Mouse (Mus musculus): ENCODE measurements at regions not wholly inside any gene's neighbourhood (a gene's known extent, or its start where the extent isn't known, plus 50 kb on each side); places are given as distances from the start of the nearest gene placed in this dataset.

DNA sequence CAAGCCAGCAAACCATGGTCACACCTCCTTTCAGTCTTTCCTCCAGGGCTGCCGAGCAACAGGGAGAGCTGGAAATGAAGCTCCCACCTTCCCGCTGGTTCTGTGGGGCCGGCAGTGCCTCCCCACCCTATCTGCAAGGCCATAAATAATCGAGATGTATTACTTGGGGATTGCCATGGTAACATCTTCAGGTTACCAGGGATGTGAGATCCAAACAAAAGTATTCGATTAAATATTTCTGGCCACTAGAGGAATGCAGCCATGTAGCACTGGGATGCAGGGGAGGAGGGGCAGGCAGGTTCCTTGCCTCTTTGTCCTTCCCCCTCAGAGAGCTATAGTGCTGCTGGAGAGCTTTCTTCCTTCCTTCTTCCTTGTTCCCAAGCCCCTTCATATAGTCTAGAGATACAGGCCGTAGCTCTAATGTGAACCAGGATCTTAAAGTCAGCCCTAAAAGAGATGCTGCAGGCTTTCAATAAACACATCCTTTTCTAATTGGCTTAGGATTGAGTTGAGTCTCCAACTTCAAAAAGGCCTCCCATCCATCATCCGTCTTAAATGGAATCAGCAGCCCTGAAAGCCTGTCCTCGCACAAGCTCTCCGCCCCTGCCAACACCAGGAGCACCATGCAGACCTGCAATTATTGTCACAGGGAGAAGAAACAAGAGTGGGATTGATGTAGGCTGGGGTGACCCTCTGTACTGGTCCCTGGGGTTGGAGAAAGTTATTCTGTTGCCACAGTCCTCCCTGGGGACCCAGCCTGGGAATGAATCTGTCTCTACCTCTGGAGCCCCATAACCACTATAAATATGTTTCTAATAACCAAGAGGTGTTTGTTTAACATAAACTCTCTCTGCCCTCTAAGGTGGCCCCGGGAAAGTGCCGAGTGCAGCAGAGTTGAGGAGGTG lies 290.6 kb upstream of the 4931429L15Rik start:
- DNase-seq: no peak

DNA sequence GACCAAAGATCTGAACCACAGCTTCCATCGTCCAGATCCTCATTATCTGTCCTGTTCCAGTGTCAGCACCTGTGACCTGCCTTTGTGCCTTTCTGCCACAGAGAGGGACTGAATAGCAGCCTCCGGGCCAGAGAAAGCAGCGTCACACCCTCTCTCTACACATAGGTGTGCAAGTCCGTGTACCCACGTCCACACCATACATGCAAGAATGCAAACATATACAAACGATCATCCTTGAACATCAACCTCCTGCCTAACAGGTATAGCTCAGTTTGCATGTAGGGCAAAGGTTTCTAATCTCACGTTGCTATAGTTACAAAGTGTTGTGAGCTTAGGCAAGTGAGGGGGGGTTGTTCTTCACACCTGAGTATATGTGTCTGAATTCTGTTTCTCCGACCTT lies 288.9 kb upstream of the 4931429L15Rik start:
- no peak for DNase-seq

DNA sequence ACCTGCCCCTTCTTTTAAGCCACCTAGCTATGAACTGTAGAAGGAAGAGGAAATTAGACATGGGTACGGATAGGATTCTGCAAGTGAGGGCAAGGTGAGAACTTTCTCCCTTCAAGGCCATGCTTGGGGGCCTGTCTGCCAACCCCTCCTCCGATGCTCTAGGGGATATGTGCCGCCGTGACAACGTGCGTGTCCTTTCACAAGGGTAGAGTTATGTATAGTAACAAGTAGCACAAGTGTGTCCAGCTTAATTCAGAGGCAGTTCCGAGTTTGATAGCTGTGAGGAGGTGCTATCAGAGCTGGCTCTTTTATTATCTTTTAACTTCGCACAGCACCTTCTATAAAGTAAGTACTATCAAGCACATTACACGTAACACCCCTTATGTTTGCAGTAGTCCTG lies 281.0 kb upstream of the 4931429L15Rik start:
- DNase-seq: no peak

DNA sequence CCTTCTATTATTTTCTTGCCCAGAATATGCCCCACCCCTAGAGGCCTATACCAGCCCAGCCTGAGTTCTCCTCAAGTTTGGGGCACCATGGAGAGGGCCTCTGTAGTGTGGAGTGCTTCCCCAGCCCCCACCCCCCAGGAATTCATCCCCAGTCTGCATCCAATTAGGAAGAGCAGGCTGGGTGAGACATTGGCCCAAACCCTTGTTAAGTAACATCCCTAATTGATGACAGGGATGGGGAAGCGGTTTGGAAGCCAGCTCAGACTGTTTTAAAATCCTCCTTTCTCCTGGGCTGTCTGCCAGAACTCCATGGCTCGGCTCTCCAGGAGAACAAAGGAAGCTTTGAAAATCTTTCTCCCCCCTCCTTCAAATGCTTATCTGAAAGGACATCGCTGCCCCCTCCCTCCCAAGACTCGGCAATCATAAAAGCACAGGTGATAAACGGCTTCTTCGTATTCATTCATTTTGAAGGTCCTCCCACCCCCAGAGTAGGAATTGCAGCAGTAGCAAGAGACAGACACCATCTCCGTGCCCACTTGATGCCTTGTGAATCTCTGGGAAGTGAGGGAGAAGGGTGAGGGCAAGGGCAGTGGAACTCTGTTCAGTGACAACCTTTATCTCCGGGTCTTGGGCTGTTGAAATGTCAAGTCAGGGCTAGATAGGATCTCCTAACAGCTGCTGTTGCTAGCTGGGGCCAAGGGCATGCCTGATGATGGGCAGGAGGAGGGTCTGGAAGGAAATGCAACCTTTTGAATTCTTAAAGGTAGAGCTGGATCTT lies 280.3 kb upstream of the 4931429L15Rik start:
- DNase-seq: no peak

DNA sequence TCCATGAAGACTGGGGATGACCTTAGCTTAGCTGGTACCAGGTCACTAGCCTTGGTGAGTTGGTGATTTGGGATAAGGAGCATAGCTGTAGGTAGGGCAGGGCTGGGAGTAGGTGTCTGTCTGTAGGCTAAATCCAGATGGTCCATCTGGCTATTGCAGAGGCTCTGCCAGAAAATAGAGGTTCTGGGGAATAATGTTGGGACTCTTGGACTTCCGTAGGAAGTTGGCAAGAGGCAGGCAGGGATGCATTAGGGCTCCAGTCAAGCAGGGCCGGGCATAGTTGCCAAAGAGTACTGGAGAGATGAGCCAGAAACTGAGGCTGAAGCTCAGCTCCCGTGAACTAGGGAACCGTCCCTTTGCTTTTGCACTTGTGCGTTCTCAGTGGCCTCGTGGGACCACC lies 278.7 kb upstream of the 4931429L15Rik start:
- DNase-seq: no peak

DNA sequence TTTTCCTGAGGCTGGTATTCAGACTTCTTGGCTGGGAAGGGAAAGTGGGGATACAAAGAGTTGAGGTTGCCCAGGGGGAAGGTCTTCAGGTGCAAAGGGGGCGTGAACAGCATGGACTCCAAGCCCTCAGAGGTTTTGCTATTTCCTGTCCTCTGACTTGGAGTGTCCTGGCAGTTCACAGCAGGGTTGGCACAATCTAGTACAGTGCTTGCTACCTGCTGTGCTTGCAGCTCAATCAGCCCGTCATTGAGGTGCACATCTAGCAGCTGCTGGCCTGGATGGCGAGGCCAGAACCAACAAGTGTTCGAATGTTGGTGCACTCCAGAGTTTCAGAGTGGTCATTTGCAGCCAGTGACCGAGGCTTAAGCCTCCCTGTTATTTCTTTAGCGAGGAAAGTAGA lies 273.7 kb upstream of the 4931429L15Rik start:
- DNase-seq: no peak

DNA sequence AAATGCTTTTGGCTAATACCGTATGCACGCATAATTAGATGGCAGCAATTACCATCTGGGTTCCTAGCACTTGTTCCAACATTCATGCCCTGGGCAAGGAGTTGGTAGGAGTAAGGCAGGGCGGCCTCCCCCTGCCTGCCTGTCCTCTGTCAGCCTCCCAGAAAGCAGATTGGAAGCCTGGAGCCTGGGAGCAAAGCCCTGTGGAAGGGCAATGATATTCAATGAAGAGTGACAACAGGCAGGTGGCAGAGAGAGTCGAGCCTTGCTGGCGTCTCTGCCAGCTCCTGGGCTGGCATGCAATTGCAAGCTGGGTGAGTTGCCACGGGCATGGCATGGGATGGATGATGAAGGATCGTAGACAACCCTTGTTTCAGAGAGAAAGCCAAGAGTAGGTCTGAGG lies 273.1 kb upstream of the 4931429L15Rik start:
- DNase-seq: no peak

DNA sequence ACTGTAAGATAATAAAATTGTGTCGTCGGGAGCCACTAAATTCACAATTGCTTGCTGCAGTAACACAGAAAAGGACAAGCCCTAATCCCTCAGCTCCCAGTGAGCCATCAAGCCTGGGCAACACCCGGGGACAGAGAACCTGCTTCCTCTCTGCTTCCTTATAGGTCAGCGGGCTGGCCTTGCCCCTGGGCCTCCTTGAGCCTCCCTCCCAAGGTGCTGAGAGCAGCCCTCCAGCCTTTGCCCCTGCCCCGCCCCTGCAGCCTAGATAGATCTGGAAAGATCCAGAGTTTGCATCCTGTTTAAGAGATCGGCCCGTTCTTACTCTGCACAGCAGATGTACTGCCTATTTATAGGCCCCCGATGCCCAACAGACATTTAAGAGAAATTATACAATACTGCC lies 267.0 kb upstream of the 4931429L15Rik start:
- no peak for DNase-seq

DNA sequence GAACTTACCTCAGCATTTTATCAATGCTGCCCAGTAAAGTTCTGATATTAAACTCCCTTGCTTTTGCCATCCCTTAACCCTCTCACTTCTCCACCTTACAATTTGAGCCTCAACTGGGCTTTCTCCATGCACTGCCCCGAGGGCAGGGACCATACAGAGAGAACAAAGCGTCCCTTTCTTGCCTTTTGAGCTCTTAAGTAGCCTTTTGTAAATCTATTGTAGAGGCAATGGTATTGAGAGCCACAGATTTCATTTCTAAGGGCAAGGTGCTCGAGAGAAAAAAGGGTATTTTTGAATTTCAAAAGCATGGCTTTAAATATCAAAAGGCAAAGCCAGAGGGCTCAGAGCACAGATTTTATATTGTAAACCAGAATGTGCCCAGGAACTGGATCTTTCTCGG lies 262.1 kb upstream of the 4931429L15Rik start:
- no peak for DNase-seq

DNA sequence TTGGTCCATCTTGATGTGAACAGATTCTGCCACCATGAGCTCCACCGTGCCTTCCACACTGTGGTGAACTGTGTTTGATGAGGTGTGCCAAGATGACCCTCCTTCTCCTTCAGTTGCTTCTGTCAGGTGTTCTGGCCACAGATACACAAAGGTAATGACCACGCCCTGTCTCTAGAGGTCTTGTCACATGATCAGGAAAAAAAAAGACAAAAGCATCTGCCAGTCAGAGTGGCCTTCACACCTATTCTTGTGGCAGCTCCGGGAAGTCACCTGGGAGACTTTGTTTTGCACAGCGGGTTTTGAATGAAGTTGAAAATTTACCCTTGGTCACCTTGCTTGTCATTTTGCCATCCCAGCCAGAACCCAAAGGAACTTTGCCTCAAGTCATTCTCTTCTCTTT lies 242.5 kb upstream of the 4931429L15Rik start:
- no peak for DNase-seq

DNA sequence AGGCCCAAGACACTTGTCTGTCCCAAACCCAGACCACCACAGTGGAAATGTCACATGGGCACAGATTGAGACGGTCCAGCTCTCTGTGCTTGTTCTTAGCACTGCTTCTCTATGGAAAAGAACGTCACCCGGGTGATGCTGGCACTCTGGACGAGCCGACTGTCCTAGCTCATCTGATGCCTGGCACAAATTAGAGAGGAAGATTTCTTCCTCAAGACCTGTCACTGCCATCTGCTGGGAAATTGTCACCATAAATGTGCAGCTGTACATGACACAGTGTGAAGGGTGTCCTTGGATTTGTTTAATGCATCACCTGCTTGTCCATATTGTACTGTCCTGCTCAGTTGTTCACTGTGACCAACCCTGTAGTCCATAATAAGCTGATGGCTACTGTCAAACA lies 238.7 kb upstream of the 4931429L15Rik start:
- DNase-seq: no peak

DNA sequence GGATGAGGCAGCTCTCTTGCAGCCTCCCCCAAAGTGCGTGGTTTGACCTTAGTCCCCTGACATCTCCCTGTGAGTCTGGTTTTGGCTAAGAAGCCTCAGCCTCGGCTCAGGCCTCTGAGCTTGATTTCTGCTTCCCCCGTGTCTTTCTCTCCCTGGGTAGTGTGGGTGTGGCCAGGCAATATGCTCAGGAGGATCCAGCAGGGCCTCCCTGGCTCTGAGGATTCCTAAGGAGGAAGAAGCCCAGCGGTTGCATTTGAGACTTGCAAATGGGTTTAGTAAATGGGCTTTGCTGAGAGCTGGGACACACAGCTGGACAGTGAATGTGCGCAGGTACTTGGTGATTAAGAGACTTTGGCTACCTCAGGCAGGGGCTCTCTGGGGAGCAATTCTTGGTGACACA lies 238.0 kb upstream of the 4931429L15Rik start:
- no peak for DNase-seq

DNA sequence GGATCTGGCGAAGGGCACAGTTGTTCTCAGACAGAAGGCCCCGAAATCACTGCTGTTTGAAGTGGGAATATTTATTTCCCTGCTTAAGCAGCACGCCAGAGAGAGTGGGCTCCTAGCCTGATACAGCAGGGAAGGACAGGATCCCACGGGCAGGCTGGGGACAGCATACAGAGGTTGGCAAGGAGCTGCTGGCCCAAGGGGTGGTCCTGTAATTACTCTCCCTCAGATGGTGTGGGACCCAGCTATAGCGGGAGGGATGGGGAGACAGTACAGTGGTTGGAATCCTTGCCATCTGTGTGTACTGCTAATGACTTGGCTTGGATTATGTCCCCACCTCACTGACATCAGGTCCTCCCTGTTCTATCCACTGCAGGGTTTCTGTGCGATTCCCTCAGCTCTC lies 235.4 kb upstream of the 4931429L15Rik start:
- DNase-seq: no peak

DNA sequence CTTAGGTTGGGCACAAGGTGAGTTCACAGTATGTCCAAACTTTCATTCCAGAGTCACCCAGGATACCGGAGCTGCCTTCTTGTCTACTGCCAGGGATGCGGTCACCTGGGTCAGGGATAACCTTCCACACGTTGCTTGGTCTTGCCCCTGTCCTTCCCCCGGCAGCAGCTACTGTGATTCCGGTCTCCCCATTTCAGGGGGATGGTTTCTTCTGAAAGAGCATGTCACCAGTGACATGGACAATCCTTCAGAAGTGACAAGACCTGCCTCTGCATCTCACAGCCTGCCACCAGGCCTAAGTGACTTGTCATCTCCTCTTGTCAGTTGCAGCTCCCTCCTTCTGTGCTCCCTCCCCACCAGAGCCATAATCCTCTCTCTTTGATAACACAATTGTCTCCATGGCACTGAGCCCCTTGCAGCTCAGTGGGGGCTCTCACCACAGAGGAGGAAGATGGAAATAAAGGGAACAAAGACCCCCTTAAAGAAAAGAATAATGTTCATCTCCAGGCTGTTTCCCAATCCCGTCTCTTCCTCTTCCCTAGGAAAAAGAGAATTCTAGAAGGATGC lies 234.9 kb upstream of the 4931429L15Rik start:
- DNase-seq: no peak

DNA sequence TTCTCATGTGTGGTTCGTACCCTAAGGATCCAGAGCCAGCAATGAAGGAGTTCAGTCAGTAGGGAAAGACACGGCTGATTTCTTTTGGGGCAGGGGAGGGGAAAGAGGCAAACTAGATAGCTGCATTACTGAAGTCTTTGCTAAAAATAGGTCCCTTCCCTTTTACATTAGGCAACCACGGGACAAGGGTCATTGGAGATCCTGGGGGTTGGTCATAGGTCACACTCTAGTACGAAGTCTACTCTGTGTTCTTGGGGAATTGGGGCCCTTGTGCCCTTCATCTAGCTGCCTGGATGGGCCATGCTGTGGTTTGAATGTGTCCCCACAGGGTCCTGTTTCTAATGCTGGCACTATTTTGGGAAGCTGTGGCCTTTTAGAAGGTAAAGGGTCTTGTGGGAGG lies 229.6 kb upstream of the 4931429L15Rik start:
- peak; percentile 2 to 47 for DNase-seq

DNA sequence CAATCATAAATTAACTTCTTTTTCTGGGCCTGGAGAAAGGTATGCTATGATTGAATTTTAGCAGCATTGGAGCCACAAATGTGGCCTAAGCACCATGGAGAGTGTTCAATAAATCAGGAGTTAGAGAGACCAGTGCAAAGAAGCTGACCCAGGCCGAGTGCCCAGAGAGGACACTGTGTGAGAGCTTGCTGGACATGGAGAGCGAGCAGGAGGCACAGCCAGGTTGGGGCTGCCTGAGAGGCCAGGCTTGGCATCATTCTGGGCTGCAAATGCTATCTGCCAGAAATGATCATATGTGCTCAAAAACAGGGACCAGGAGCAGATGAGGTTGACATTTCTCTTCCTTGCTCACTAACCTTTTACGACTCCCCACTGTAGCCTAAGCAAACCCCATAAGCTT lies 224.5 kb upstream of the 4931429L15Rik start:
- DNase-seq: no peak

DNA sequence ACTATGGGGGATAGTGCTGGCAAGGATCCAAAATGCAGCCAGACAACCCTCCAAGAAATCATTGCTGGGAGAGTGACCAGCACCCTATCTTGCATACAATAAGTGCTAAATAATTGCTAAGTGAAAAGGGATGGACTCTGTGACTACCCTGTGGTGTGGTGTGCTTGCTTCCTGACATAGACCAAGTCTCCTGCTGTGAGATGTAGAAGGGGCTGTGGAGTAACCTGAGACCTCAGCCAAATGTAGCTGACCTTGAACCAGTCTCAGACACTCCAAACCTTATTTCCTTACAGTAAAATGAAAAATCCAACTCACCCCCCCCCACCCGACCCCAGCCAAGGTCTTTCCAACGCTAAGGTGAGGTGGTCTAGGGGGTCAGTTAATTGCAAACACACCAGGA lies 221.2 kb upstream of the 4931429L15Rik start:
- DNase-seq: no peak

DNA sequence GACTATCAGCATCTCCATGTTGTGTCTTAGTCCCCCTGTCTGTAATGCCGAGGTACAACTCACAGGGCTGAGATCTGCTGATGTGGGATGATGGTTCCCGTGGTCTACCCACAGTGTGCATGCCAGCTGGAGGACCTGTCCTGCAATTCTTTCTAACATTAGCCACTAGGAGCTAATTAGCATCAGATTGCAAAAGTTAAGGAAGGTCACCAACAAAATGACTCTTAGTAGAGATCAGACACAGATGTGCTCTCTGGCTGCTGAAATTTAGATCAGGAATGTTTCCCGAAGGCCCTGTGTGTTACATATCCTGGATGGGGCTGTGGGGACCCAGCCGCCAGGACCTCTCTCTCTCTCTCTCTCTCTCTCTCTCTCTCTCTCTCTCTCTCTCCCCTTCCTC lies 218.8 kb upstream of the 4931429L15Rik start:
- DNase-seq: no peak

DNA sequence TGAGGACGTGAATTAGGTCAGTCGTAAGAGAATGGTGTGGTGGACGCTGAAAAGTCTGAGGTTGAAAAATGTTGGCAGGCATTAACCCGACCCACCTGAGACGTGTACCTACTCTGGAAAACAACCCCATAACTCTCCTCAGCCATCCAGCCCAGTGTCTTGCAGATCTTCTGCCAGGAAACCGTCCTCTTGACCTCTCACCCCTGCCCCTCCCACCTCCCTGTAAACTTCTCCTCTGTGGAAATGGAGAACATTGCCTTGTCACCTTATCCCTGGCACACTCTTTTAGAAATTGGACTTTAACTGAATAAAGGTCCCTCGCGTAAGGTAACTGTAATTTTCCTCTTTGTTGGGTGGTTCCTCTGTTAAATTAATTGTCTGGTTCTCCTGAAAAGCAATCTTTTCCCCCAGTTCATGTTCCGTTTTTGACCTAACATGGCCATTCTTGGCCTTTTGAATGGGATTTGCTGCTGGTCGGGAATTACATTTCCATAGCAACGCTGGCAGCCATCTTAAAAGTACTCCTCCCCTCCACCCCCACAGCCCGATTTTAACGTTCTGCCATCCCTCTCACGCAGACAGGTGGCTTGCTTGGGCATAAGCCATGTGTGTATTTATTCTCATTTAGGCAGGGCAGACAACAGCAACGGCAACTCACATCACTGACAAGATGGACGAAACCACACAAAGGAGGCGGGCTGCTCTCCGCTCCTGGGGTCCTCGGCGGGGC lies 196.8 kb upstream of the 4931429L15Rik start:
- no peak for DNase-seq

DNA sequence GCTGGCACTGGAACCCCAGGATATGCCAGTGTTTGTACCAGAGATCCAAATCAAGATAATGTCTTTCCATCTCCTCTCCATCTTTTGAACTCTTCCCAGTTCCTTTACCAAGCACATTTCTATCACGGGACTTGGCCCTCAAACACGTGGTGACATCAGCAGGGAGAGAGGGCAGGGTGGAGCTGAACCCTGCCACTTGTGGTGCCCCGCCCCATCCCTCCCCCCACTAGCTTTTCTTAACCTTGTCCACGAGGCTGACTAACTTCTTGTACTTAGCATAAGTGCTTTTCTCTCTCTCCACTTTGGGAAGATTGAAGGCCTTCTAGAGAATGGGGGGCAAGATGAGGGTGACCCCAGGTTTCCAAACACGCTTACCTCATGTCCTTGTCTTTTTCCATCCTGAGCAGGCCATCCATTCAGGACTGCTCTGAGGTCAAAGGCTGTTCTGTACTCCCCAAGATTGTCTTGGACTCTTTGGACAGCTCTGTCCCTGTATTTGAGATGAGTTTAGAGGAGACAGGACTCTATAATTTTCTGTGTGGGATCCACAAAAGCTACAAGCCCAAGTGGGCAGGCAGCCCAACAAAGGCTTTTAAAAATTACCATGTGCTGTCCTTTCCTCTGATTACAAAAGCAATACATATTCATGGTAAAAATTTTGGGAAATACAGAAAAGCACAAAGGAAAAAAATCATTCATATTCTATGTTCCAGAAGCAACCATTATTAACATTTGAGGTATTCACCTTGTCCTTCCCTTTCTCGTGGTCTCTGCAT lies 192.7 kb upstream of the 4931429L15Rik start:
- no peak for DNase-seq

DNA sequence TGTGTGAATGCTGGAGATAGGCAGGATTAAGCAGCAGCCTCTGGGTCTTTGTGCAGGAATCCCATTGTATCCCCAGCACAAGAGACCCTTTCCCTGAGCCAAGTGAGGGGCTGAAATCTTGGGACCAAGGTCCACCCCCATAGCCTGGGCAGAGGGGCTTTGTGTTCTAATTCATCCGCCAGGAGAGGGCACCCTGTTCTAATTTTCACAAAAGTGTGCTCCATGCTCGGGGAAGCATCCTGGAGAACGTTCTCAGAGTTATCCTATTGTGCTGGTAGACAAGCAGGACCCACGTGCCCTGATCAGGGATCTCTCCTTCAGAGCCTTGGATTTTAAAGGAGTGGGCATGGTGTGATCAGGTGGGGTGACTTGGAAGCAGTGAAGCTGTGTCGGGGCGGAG lies 191.5 kb upstream of the 4931429L15Rik start:
- DNase-seq: no peak

DNA sequence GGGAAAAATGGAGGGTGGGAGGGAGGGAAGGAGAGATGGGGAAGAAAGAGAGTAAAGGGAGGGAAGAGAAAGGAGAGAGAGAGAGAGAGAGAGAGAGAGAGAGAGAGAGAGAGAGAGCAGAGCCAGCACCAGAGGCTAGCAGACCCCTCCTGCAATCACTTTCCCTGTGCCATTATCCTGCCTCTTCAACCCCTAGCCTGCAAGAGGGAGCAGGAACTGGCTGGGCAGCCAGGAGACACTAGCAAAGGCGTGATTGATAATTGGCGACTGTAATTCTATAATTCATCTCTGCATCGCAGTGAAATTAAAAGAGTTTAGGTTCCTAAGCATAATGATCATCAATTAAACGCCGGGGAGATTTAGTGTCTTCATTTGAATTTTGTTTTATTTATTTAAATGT lies 190.1 kb upstream of the 4931429L15Rik start:
- DNase-seq: no peak
